Mouse (Mus musculus) brain, embryonic 14.5 days (tissue): ENCODE results near the gene Neb.

ENCODE experiments used
- CTCF ChIP-seq: fragments of 200-500 bp; IDR thresholded peaks from 2 replicates; pipeline ENCODE4 v1.5.1; 2012; ENCODE audit warnings: inconsistent platforms, mild to moderate bottlenecking, moderate library complexity, borderline replicate concordance; ENCODE audit not compliant: insufficient read depth, insufficient read length; ENCODE audit errors: extremely low read depth
- POLR2A ChIP-seq: fragments of 200-500 bp; IDR thresholded peaks from 2 replicates; pipeline ENCODE4 v1.6.1; 2012; ENCODE audit warnings: mild to moderate bottlenecking, inconsistent platforms, borderline replicate concordance; ENCODE audit not compliant: poor library complexity, insufficient read depth, insufficient read length, severe bottlenecking; ENCODE audit errors: extremely low read depth

- TF ChIP-seq CTCF (no peak), POLR2A (no peak)
Observed at GRCm38 (mm10) chr2:52248316-52248826, 129.9 kb downstream of the Neb start.
